Mouse (Mus musculus): ENCODE data around the gene Grap2. TPM values are rescaled to one million over a fixed set of nuclear protein-coding genes. Genes with fewer than 3 reads are reported as not detected.

Gene Grap2
- under 1 TPM; 0.64 to 0.85 TPM for total RNA-seq (2021)
- long read RNA-seq, experiment 1, result 0 reads
- long read RNA-seq, experiment 2, partial matches to known transcripts, result 0 of 1 reads
- long read RNA-seq, experiment 2, other reads (novel, unspliced or antisense), result 1 of 1 reads

- no peak for DNase-seq (ENCODE audit: low spot score in 2 of 2)
Observed at GRCm38 (mm10) chr15:80572291-80572690, at the start of gene Grap2. TSS of gene Grap2 (plus strand) at chr15:80572594.

GRCm38 (mm10) chr15:80529955-80530869, 42.2 kb upstream of the Grap2 start:
- DNase-seq (ENCODE audit: low spot score in 2 of 2), result no peak

- no peak for DNase-seq (ENCODE audit: low spot score in 2 of 2)
Observed at GRCm38 (mm10) chr15:80531026-80531425, 41.4 kb upstream of the Grap2 start.

GRCm38 (mm10) chr15:80532281-80533072, 39.9 kb upstream of the Grap2 start:
- DNase-seq (ENCODE audit: low spot score in 2 of 2), result no peak

GRCm38 (mm10) chr15:80533274-80533673, 39.1 kb upstream of the Grap2 start:
- no peak for DNase-seq (ENCODE audit: low spot score in 2 of 2)

GRCm38 (mm10) chr15:80536051-80536450, 36.3 kb upstream of the Grap2 start:
- DNase-seq (ENCODE audit: low spot score in 2 of 2), result peak in 1 of 2 experiments; percentile 25

- DNase-seq (ENCODE audit: low spot score in 2 of 2), result no peak
Observed at GRCm38 (mm10) chr15:80538075-80538474, 34.3 kb upstream of the Grap2 start.

GRCm38 (mm10) chr15:80538671-80539340, 33.6 kb upstream of the Grap2 start:
- no peak for DNase-seq (ENCODE audit: low spot score in 2 of 2)

GRCm38 (mm10) chr15:80544115-80544514, 28.3 kb upstream of the Grap2 start:
- no peak for DNase-seq (ENCODE audit: low spot score in 2 of 2)

- DNase-seq (ENCODE audit: low spot score in 2 of 2), result no peak
Observed at GRCm38 (mm10) chr15:80545430-80545829, 27.0 kb upstream of the Grap2 start.

- no peak for DNase-seq (ENCODE audit: low spot score in 2 of 2)
Observed at GRCm38 (mm10) chr15:80554860-80555822, 17.3 kb upstream of the Grap2 start.

- no peak for DNase-seq (ENCODE audit: low spot score in 2 of 2)
Observed at GRCm38 (mm10) chr15:80556021-80556420, 16.4 kb upstream of the Grap2 start.

GRCm38 (mm10) chr15:80557745-80558144, 14.6 kb upstream of the Grap2 start:
- no peak for DNase-seq (ENCODE audit: low spot score in 2 of 2)

- DNase-seq (ENCODE audit: low spot score in 2 of 2), result no peak
Observed at GRCm38 (mm10) chr15:80559534-80559933, 12.9 kb upstream of the Grap2 start.

- DNase-seq (ENCODE audit: low spot score in 2 of 2), result no peak
Observed at GRCm38 (mm10) chr15:80559978-80560377, 12.4 kb upstream of the Grap2 start.

- no peak for DNase-seq (ENCODE audit: low spot score in 2 of 2)
Observed at GRCm38 (mm10) chr15:80560646-80561580, 11.5 kb upstream of the Grap2 start.

GRCm38 (mm10) chr15:80562446-80562845, 9.9 kb upstream of the Grap2 start:
- DNase-seq (ENCODE audit: low spot score in 2 of 2), result no peak

GRCm38 (mm10) chr15:80563634-80564208, 8.7 kb upstream of the Grap2 start:
- DNase-seq (ENCODE audit: low spot score in 2 of 2), result no peak

Data from layer of hippocampus, postnatal 14 days (tissue).